Comparison of ENCODE assay signal across 20 mouse cellular contexts in genomic region chr11:102361776-102362495, GRCm38 (mm10). TPM values are rescaled to one million over a fixed set of nuclear protein-coding genes. Genes with fewer than 3 reads are reported as not detected.
A peak's percentile ranks its signal among the peaks of the same experiment; 100 is the strongest.
DNase-seq lines count a peak whose midpoint lies in the region; ATAC-seq and TF ChIP-seq lines count a peak whose summit lies in the region.
"Had no signal": no experiment of that assay in that cellular context is flagged by ENCODE, and none has a peak within 500 bp of the region (broad histone marks: within the 10 kb centered on the region; RNA-seq: fewer than 3 reads in every experiment).

No protein-coding gene starts in this region.

- ATAC-seq in neural tube, embryonic 11.5 days (ENCODE audit: insufficient read depth, low FRiP score, low TSS enrichment) = no peak
- ATAC-seq in liver, embryonic 11.5 days (replicated peaks; ENCODE audit: low FRiP score) = no peak
- ATAC-seq in liver, postnatal 0 days = no peak
- ATAC-seq: forebrain, embryonic 13.5 days; inflammation-experienced regulatory T-cells, adult 6 months; midbrain, embryonic 16.5 days had no signal

- H3K4me3 ChIP-seq in heart, embryonic 10.5 days = peak overlapping the region; percentile 47
- H3K4me3 ChIP-seq in neural tube, embryonic 11.5 days (ENCODE audit: low read depth, low read length) = 0 out of 2 replicates have a peak overlapping the region, but pooled peaks have one; percentile 12
- peak overlapping the region; percentile 63 for H3K4me3 ChIP-seq in liver, embryonic 11.5 days (ENCODE audit: low read depth, low read length)
- H3K4me3 ChIP-seq in liver, postnatal 0 days (ENCODE audit: low read depth, low read length) = peak overlapping the region; percentile 66
- H3K4me3 ChIP-seq: forebrain, embryonic 13.5 days; hindbrain, embryonic 12.5 days; megakaryocyte, embryonic 14.5 days had no signal

- intact Hi-C loops in heart, postnatal 25 days (cut with DNase I) = no loop called here

- peaks cover 59% of the 10 kb centered on the region for H3K27me3 ChIP-seq in heart, embryonic 10.5 days (ENCODE audit: insufficient read depth, poor library complexity, severe bottlenecking)
- no peaks in the 10 kb centered on the region for H3K27me3 ChIP-seq in neural tube, embryonic 11.5 days (ENCODE audit: control insufficient read depth, insufficient read depth, low read length)
- H3K27me3 ChIP-seq in liver, embryonic 11.5 days (replicated peaks; ENCODE audit: control insufficient read depth, insufficient read depth, low read length) = peaks cover 62% of the 10 kb centered on the region
- 0 out of 2 replicates have a peak, but pooled peaks cover 5% of the 10 kb centered on the region for H3K27me3 ChIP-seq in liver, postnatal 0 days (ENCODE audit: insufficient read depth, low read length)
- H3K27me3 ChIP-seq: forebrain, embryonic 13.5 days had no signal

- H3K9me3 ChIP-seq in heart, embryonic 10.5 days = no peaks in the 10 kb centered on the region
- no peaks in the 10 kb centered on the region for H3K9me3 ChIP-seq in neural tube, embryonic 11.5 days (ENCODE audit: control insufficient read depth, low read length)
- H3K9me3 ChIP-seq in liver, embryonic 11.5 days (ENCODE audit: control insufficient read depth, low read length) = no peaks in the 10 kb centered on the region
- no peaks in the 10 kb centered on the region for H3K9me3 ChIP-seq in liver, postnatal 0 days (ENCODE audit: low read length)
- H3K9me3 ChIP-seq: forebrain, embryonic 13.5 days; hindbrain, embryonic 12.5 days; megakaryocyte, embryonic 14.5 days had no signal

- peak overlapping the region; percentile 69; the same call in 1 of the 2 replicates for H3K27ac ChIP-seq in heart, embryonic 10.5 days
- H3K27ac ChIP-seq in neural tube, embryonic 11.5 days (ENCODE audit: low read depth, low read length) = no peak overlapping the region
- peak overlapping the region; percentile 88 for H3K27ac ChIP-seq in liver, embryonic 11.5 days (ENCODE audit: low read depth, low read length)
- peak overlapping the region; percentile 95 for H3K27ac ChIP-seq in liver, postnatal 0 days (ENCODE audit: low read depth)
- H3K27ac ChIP-seq: forebrain, embryonic 13.5 days; hindbrain, embryonic 12.5 days had no signal

- H3K4me2 ChIP-seq in neural tube, embryonic 11.5 days (ENCODE audit: low read depth) = 0 out of 2 replicates have a peak overlapping the region, but pooled peaks have one; percentile 16
- H3K4me2 ChIP-seq in liver, embryonic 11.5 days = peak overlapping the region; percentile 71
- H3K4me2 ChIP-seq in liver, postnatal 0 days (ENCODE audit: low read depth, low read length) = peak overlapping the region; percentile 82
- H3K4me2 ChIP-seq: forebrain, embryonic 13.5 days; hindbrain, embryonic 12.5 days had no signal

- DNase-seq in heart, embryonic 10.5 days (ENCODE audit: low spot score) = no peak
- no peak for DNase-seq in heart, postnatal 25 days (ENCODE audit: low spot score)
- no peak for DNase-seq in neural tube, embryonic 11.5 days (ENCODE audit: low spot score)
- DNase-seq in neural tube, embryonic 10.5 days (ENCODE audit: extremely low spot score, low spot score) = no peak
- DNase-seq in liver, embryonic 11.5 days (ENCODE audit: low spot score) = no peak
- no peak for DNase-seq in liver, postnatal 0 days
- no peak for DNase-seq in cerebellum, adult 9-10 months
- DNase-seq: cerebellum, postnatal 10 days; gastrocnemius, postnatal 25 days; kidney, adult 2 months; kidney, postnatal 10 days; lung, postnatal 14 days; thymus, postnatal 14 days had no signal

- H3K4me1 ChIP-seq in heart, embryonic 10.5 days = peaks cover 8% of the 10 kb centered on the region; the same call in 1 of the 2 replicates
- no peaks in the 10 kb centered on the region for H3K4me1 ChIP-seq in neural tube, embryonic 11.5 days (ENCODE audit: control insufficient read depth, insufficient read depth, low read length)
- 0 out of 2 replicates have a peak, but pooled peaks cover 20% of the 10 kb centered on the region for H3K4me1 ChIP-seq in liver, embryonic 11.5 days (replicated peaks; ENCODE audit: control insufficient read depth, insufficient read depth, low read length)
- H3K4me1 ChIP-seq in liver, postnatal 0 days (ENCODE audit: insufficient read depth) = peaks cover 14% of the 10 kb centered on the region
- H3K4me1 ChIP-seq: forebrain, embryonic 13.5 days; megakaryocyte, embryonic 14.5 days had no signal

- TF ChIP-seq EP300 in liver, postnatal 0 days (IDR thresholded peaks at IDR 0.05; ENCODE audit: low read depth) = no peak

- H3K9ac ChIP-seq in neural tube, embryonic 11.5 days (ENCODE audit: low read length) = no peak overlapping the region
- H3K9ac ChIP-seq in liver, embryonic 11.5 days (ENCODE audit: low read depth, low read length) = peak overlapping the region; percentile 78
- H3K9ac ChIP-seq in liver, postnatal 0 days (replicated peaks) = peak overlapping the region; percentile 93
- H3K9ac ChIP-seq: forebrain, embryonic 13.5 days; hindbrain, embryonic 12.5 days had no signal

- H3K36me3 ChIP-seq in heart, embryonic 10.5 days = no peaks in the 10 kb centered on the region
- H3K36me3 ChIP-seq in neural tube, embryonic 11.5 days (ENCODE audit: control insufficient read depth, insufficient read depth, low read length) = no peaks in the 10 kb centered on the region
- peaks cover 7% of the 10 kb centered on the region for H3K36me3 ChIP-seq in liver, embryonic 11.5 days (ENCODE audit: control insufficient read depth, insufficient read depth, low read length)
- H3K36me3 ChIP-seq in liver, postnatal 0 days (replicated peaks; ENCODE audit: insufficient read depth, low read length) = peaks cover 59% of the 10 kb centered on the region
- H3K36me3 ChIP-seq: hindbrain, embryonic 12.5 days had no signal

- WGBS in heart, embryonic 10.5 days = 75% methylated on average over 8 of the region's 8 CpGs
- 85% methylated on average over 8 of the region's 8 CpGs for WGBS in neural tube, embryonic 11.5 days
- 78% methylated on average over 8 of the region's 8 CpGs for WGBS in liver, embryonic 11.5 days
- WGBS in liver, postnatal 0 days (ENCODE audit: insufficient replicate concordance) = 78% methylated on average over 8 of the region's 8 CpGs

- TF ChIP-seq CTCF in liver, postnatal 0 days (IDR thresholded peaks at IDR 0.05; ENCODE audit: low read depth) = no peak

RNA-seq across cellular contexts. Expression of gene Slc4a1, which starts 4.1 kb away (rescaled TPM):
- polyA plus RNA-seq in heart, embryonic 10.5 days (2016; fragmentation: Nextera tagmentation; extraction: Ambion mirVana) = 88.9 and 128 TPM in 2 replicates
- 1 to 10 TPM; 5.3 to 9.5 TPM for total RNA-seq in heart, postnatal 25 days (2021)
- polyA plus RNA-seq in neural tube, embryonic 11.5 days (2014; fragmentation: Nextera tagmentation; extraction: Ambion mirVana) = 26.6 and 28.4 TPM in 2 replicates
- polyA plus RNA-seq in liver, embryonic 11.5 days (2014; fragmentation: Nextera tagmentation; extraction: Ambion mirVana) = 191 and 229 TPM in 2 replicates
- 311 and 329 TPM in 2 replicates for polyA plus RNA-seq in liver, postnatal 0 days (2015; fragmentation: Nextera tagmentation; extraction: Ambion mirVana)
- polyA plus RNA-seq: C2C12; testis, adult 2 months had no signal

RNA-seq across cellular contexts. Expression of gene Rundc3a, which starts 31.3 kb away (rescaled TPM):
- 0.74 and 1.8 TPM in 2 replicates for polyA plus RNA-seq in heart, embryonic 10.5 days (2016; fragmentation: Nextera tagmentation; extraction: Ambion mirVana)
- total RNA-seq in heart, postnatal 25 days (2021) = not detected
- 46.7 and 51.5 TPM in 2 replicates for polyA plus RNA-seq in neural tube, embryonic 11.5 days (2014; fragmentation: Nextera tagmentation; extraction: Ambion mirVana)
- polyA plus RNA-seq in liver, embryonic 11.5 days (2014; fragmentation: Nextera tagmentation; extraction: Ambion mirVana) = 1.8 and 2.6 TPM in 2 replicates
- 1.8 and 2.4 TPM in 2 replicates for polyA plus RNA-seq in liver, postnatal 0 days (2015; fragmentation: Nextera tagmentation; extraction: Ambion mirVana)

RNA-seq across cellular contexts. Expression of gene Ubtf, which starts 42.4 kb away (rescaled TPM):
- 60.4 and 75.4 TPM in 2 replicates for polyA plus RNA-seq in heart, embryonic 10.5 days (2016; fragmentation: Nextera tagmentation; extraction: Ambion mirVana)
- 10 to 100 TPM; 56.7 to 57.3 TPM for total RNA-seq in heart, postnatal 25 days (2021)
- polyA plus RNA-seq in neural tube, embryonic 11.5 days (2014; fragmentation: Nextera tagmentation; extraction: Ambion mirVana) = 86.0 and 93.2 TPM in 2 replicates
- polyA plus RNA-seq in liver, embryonic 11.5 days (2014; fragmentation: Nextera tagmentation; extraction: Ambion mirVana) = 104 and 108 TPM in 2 replicates
- 32.4 and 32.5 TPM in 2 replicates for polyA plus RNA-seq in liver, postnatal 0 days (2015; fragmentation: Nextera tagmentation; extraction: Ambion mirVana)

RNA-seq across cellular contexts. Expression of gene Slc25a39, which starts 45.8 kb away (rescaled TPM):
- 313 and 314 TPM in 2 replicates for polyA plus RNA-seq in heart, embryonic 10.5 days (2016; fragmentation: Nextera tagmentation; extraction: Ambion mirVana)
- 100 to 1,000 TPM; 163 to 175 TPM for total RNA-seq in heart, postnatal 25 days (2021)
- 174 and 184 TPM in 2 replicates for polyA plus RNA-seq in neural tube, embryonic 11.5 days (2014; fragmentation: Nextera tagmentation; extraction: Ambion mirVana)
- 282 and 283 TPM in 2 replicates for polyA plus RNA-seq in liver, embryonic 11.5 days (2014; fragmentation: Nextera tagmentation; extraction: Ambion mirVana)
- 510 and 522 TPM in 2 replicates for polyA plus RNA-seq in liver, postnatal 0 days (2015; fragmentation: Nextera tagmentation; extraction: Ambion mirVana)

Comparison
In these comparisons a context has a peak if more than half of its experiments do, and no peak if none do; other contexts are left out.
1. H3K4me3 ChIP-seq: peak in every context shown above with its lines; median percentile 66 in liver, postnatal 0 days; 63 in liver, embryonic 11.5 days; 47 in heart, embryonic 10.5 days; 12 in neural tube, embryonic 11.5 days.
2. H3K4me2 ChIP-seq: peak in every context shown above with its lines; median percentile 82 in liver, postnatal 0 days; 71 in liver, embryonic 11.5 days; 16 in neural tube, embryonic 11.5 days.
3. RNA of gene Rundc3a, which starts 31.3 kb away (polyA plus RNA-seq): 46.7 to 51.5 TPM in neural tube, embryonic 11.5 days; 1.8 to 2.6 TPM in liver, embryonic 11.5 days, 1.8 to 2.4 TPM in liver, postnatal 0 days and 0.74 to 1.8 TPM in heart, embryonic 10.5 days; every median in the first group is over 10 times any median in the second.